Mouse (Mus musculus): ENCODE results near the gene Hdac9.

Hdac9 gene

GRCm38 (mm10) chr12:34338886-34339285 lies 578.0 kb downstream of the Hdac9 start:
- DNase-seq (ENCODE audit: low spot score in 2 of 2) = no peak

- no peak for DNase-seq (ENCODE audit: low spot score in 2 of 2)
Measured at GRCm38 (mm10) chr12:34334455-34335084, 582.3 kb downstream of the Hdac9 start.

GRCm38 (mm10) chr12:34332884-34333283 lies 584.0 kb downstream of the Hdac9 start:
- DNase-seq (ENCODE audit: low spot score in 2 of 2) = no peak

GRCm38 (mm10) chr12:34327111-34327510 lies 589.8 kb downstream of the Hdac9 start:
- no peak for DNase-seq (ENCODE audit: low spot score in 2 of 2)

GRCm38 (mm10) chr12:34312113-34312719 lies 604.7 kb downstream of the Hdac9 start:
- DNase-seq (ENCODE audit: low spot score in 2 of 2) = no peak

- no peak for DNase-seq (ENCODE audit: low spot score in 2 of 2)
Measured at GRCm38 (mm10) chr12:34305453-34305852, 611.4 kb downstream of the Hdac9 start.

- DNase-seq (ENCODE audit: low spot score in 2 of 2) = no peak
Measured at GRCm38 (mm10) chr12:34292346-34292745, 624.5 kb downstream of the Hdac9 start.

GRCm38 (mm10) chr12:34287218-34287617 lies 629.7 kb downstream of the Hdac9 start:
- DNase-seq (ENCODE audit: low spot score in 2 of 2) = no peak

GRCm38 (mm10) chr12:34284888-34285287 lies 632.0 kb downstream of the Hdac9 start:
- DNase-seq (ENCODE audit: low spot score in 2 of 2) = no peak

GRCm38 (mm10) chr12:34284396-34284795 lies 632.5 kb downstream of the Hdac9 start:
- no peak for DNase-seq (ENCODE audit: low spot score in 2 of 2)

- no peak for DNase-seq (ENCODE audit: low spot score in 2 of 2)
Measured at GRCm38 (mm10) chr12:34278822-34279221, 638.1 kb downstream of the Hdac9 start.

GRCm38 (mm10) chr12:34273816-34274215 lies 643.1 kb downstream of the Hdac9 start:
- DNase-seq (ENCODE audit: low spot score in 2 of 2) = no peak

- no peak for DNase-seq (ENCODE audit: low spot score in 2 of 2)
Measured at GRCm38 (mm10) chr12:34270096-34270495, 646.8 kb downstream of the Hdac9 start.

GRCm38 (mm10) chr12:34269472-34270040 lies 647.3 kb downstream of the Hdac9 start:
- DNase-seq (ENCODE audit: low spot score in 2 of 2) = no peak

- DNase-seq (ENCODE audit: low spot score in 2 of 2) = no peak
Measured at GRCm38 (mm10) chr12:34259651-34260050, 657.2 kb downstream of the Hdac9 start.

- DNase-seq (ENCODE audit: low spot score in 2 of 2) = no peak
Measured at GRCm38 (mm10) chr12:34249160-34249559, 667.7 kb downstream of the Hdac9 start.

GRCm38 (mm10) chr12:34248193-34249121 lies 668.4 kb downstream of the Hdac9 start:
- DNase-seq (ENCODE audit: low spot score in 2 of 2) = no peak

GRCm38 (mm10) chr12:34238796-34239195 lies 678.1 kb downstream of the Hdac9 start:
- no peak for DNase-seq (ENCODE audit: low spot score in 2 of 2)

- DNase-seq (ENCODE audit: low spot score in 2 of 2) = no peak
Measured at GRCm38 (mm10) chr12:34231621-34232150, 685.2 kb downstream of the Hdac9 start.

- no peak for DNase-seq (ENCODE audit: low spot score in 2 of 2)
Measured at GRCm38 (mm10) chr12:34224505-34224904, 692.4 kb downstream of the Hdac9 start.

GRCm38 (mm10) chr12:34221014-34221413 lies 695.9 kb downstream of the Hdac9 start:
- no peak for DNase-seq (ENCODE audit: low spot score in 2 of 2)
